Mouse (Mus musculus) C2C12 (cell line): ENCODE data around the gene Msln.

Experiments used
- CTCF ChIP-seq: IDR thresholded peaks from one replicate; pipeline ENCODE4 v1.5.1; 2011; ENCODE audit not compliant: control insufficient read depth, insufficient read depth, insufficient read length
- MYOG ChIP-seq: IDR thresholded peaks from one replicate; pipeline ENCODE4 v1.6.1; 2011; ENCODE audit not compliant: control insufficient read depth, insufficient read length; ENCODE audit errors: extremely low read depth

DNA sequence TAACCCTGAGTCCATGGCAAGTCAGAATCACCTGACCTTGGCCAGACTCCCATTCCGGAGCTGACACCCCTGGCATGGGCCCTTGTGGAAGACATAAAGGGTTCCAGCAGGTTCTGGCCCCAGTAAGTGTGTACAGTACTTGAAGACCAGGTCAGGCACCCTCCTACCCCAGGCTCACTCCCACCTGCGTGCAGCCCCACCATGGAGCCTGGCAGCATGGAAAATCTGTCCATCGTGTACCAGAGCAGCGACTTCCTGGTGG, 26.2 kb downstream of the Msln start:
- TF ChIP-seq CTCF (no peak), MYOG (no peak)
